Mouse (Mus musculus) stomach, embryonic 16.5 days (tissue): ENCODE data around the gene Rundc3a. TPM values are rescaled to one million over a fixed set of nuclear protein-coding genes. Genes with fewer than 3 reads are reported as not detected.

ENCODE experiments used
- ATAC-seq: fragments of 200-750 bp; cut with Nextera tagmentation; 2 replicates; pipeline ENCODE4 v1.8.0; 2017; ENCODE audit warnings: moderate number of reproducible peaks, moderate TSS enrichment; ENCODE audit not compliant: insufficient read depth, low FRiP score
- H3K27ac ChIP-seq: fragments of 300-500 bp; sonication (generic); 2 replicates; pipeline ENCODE4 v1.5.1; 2014; ENCODE audit warnings: low read length
- H3K27me3 ChIP-seq: fragments of 300-500 bp; sonication (generic); 2 replicates; pipeline ENCODE4 v1.6.1; 2014; ENCODE audit warnings: low read length, control low read depth, mixed read lengths; ENCODE audit not compliant: control insufficient read depth, insufficient read depth
- H3K36me3 ChIP-seq: fragments of 300-500 bp; sonication (generic); 2 replicates; pipeline ENCODE4 v1.6.1; 2014; ENCODE audit warnings: low read length; ENCODE audit not compliant: control insufficient read depth, insufficient read depth
- H3K4me1 ChIP-seq: fragments of 300-500 bp; sonication (generic); 2 replicates; pipeline ENCODE4 v1.6.1; 2014; ENCODE audit warnings: low read length, control low read depth, mixed read lengths; ENCODE audit not compliant: control insufficient read depth, insufficient read depth
- H3K4me2 ChIP-seq: fragments of 300-500 bp; sonication (generic); 2 replicates; pipeline ENCODE4 v1.6.1; 2014; ENCODE audit warnings: low read depth, low read length, mixed read lengths
- H3K4me3 ChIP-seq: fragments of 300-500 bp; sonication (generic); replicated peaks from 2 replicates; pipeline ENCODE4 v1.5.1; 2014; ENCODE audit warnings: mild to moderate bottlenecking, low read length
- H3K9ac ChIP-seq: fragments of 300-500 bp; sonication (generic); 2 replicates; pipeline ENCODE4 v1.6.1; 2014; ENCODE audit warnings: low read length
- H3K9me3 ChIP-seq: fragments of 300-500 bp; sonication (generic); replicated peaks from 2 replicates; pipeline ENCODE4 v1.6.1; 2016; ENCODE audit warnings: low read length, control low read depth; ENCODE audit not compliant: control insufficient read depth
- WGBS: fragments of 180-500 bp; shearing (Covaris S2); extraction: QIAGEN DNeasy Blood & Tissue Kit; methylation state at CpG from one replicate; pipeline ENCODE4 v1.1.7; 2014; 5-methylcytosine and 5-hydroxymethylcytosine counted together
- polyA plus RNA-seq: library from polyadenylated mRNA; unstranded; fragments of >200 nt; fragmentation: Nextera tagmentation; extraction: Ambion mirVana; gene quantifications from 2 replicates; pipeline ENCODE4 v1.2.1, GENCODE M21; 2015

Rundc3a gene
- polyA plus RNA-seq, result 6.8 and 7.6 TPM in 2 replicates

- H3K27ac ChIP-seq, result no peak within 1 kb of the TSS
- under 1% methylated on average over 34 of the region's 34 CpGs for WGBS
- peaks cover 19% of the 10 kb centered on the region for H3K4me1 ChIP-seq
- H3K9ac ChIP-seq, result peak within 1 kb of the TSS; percentile 55
- ATAC-seq, result peak; percentile 73
- H3K4me3 ChIP-seq, result peak within 1 kb of the TSS; percentile 47
- H3K9me3 ChIP-seq, result no peaks in the 10 kb centered on the region
- peak within 1 kb of the TSS; percentile 96 for H3K4me2 ChIP-seq
- H3K27me3 ChIP-seq, result no peaks in the 10 kb centered on the region; the same call in 1 of the 2 replicates
- no peaks in the 10 kb centered on the region for H3K36me3 ChIP-seq
Measured at GRCm38 (mm10) chr11:102393238-102393634, at the start of gene Rundc3a. Rundc3a (plus strand) TSS chr11:102393403.

- H3K27me3 ChIP-seq, result no peaks in the 10 kb centered on the region
- H3K9ac ChIP-seq, result no peak overlapping the region
- H3K9me3 ChIP-seq, result no peaks in the 10 kb centered on the region
- 83% methylated on average over 3 of the region's 3 CpGs for WGBS
- H3K27ac ChIP-seq, result no peak overlapping the region
- no peak overlapping the region for H3K4me2 ChIP-seq
- H3K4me3 ChIP-seq, result no peak overlapping the region
- H3K36me3 ChIP-seq, result no peaks in the 10 kb centered on the region
- no peaks in the 10 kb centered on the region for H3K4me1 ChIP-seq
- no peak for ATAC-seq
Measured at GRCm38 (mm10) chr11:102344458-102344857, 48.7 kb upstream of the Rundc3a start.

- H3K9me3 ChIP-seq, result no peaks in the 10 kb centered on the region
- H3K4me3 ChIP-seq, result no peak overlapping the region
- no peaks in the 10 kb centered on the region for H3K27me3 ChIP-seq
- no peak overlapping the region for H3K9ac ChIP-seq
- ATAC-seq, result no peak
- no peak overlapping the region for H3K4me2 ChIP-seq
- H3K36me3 ChIP-seq, result no peaks in the 10 kb centered on the region
- H3K4me1 ChIP-seq, result no peaks in the 10 kb centered on the region
- WGBS, result 63% methylated on average over 5 of the region's 5 CpGs
- H3K27ac ChIP-seq, result no peak overlapping the region
Measured at GRCm38 (mm10) chr11:102346926-102347325, 46.3 kb upstream of the Rundc3a start.

GRCm38 (mm10) chr11:102347683-102348082, 45.5 kb upstream of the Rundc3a start:
- H3K4me1 ChIP-seq, result no peaks in the 10 kb centered on the region
- no peak for ATAC-seq
- no peaks in the 10 kb centered on the region for H3K9me3 ChIP-seq
- no peak overlapping the region for H3K4me2 ChIP-seq
- no peaks in the 10 kb centered on the region for H3K36me3 ChIP-seq
- no peak overlapping the region for H3K9ac ChIP-seq
- H3K27ac ChIP-seq, result no peak overlapping the region
- no peak overlapping the region for H3K4me3 ChIP-seq
- no peaks in the 10 kb centered on the region for H3K27me3 ChIP-seq
- 73% methylated on average over 5 of the region's 5 CpGs for WGBS

- no peak overlapping the region for H3K4me3 ChIP-seq
- H3K36me3 ChIP-seq, result no peaks in the 10 kb centered on the region
- H3K9ac ChIP-seq, result no peak overlapping the region
- H3K27ac ChIP-seq, result no peak overlapping the region
- 92% methylated on average over 7 of the region's 7 CpGs for WGBS
- H3K4me2 ChIP-seq, result no peak overlapping the region
- no peaks in the 10 kb centered on the region for H3K4me1 ChIP-seq
- no peaks in the 10 kb centered on the region for H3K27me3 ChIP-seq
- no peak for ATAC-seq
- H3K9me3 ChIP-seq, result no peaks in the 10 kb centered on the region
Measured at GRCm38 (mm10) chr11:102348101-102348585, 45.1 kb upstream of the Rundc3a start.

GRCm38 (mm10) chr11:102348771-102349170, 44.4 kb upstream of the Rundc3a start:
- Histone ChIP-seq H3K27ac (no peak overlapping the region), H3K4me1 (no peaks in the 10 kb centered on the region), H3K9ac (no peak overlapping the region), H3K4me3 (no peak overlapping the region), H3K4me2 (no peak overlapping the region), H3K9me3 (no peaks in the 10 kb centered on the region), H3K36me3 (no peaks in the 10 kb centered on the region), H3K27me3 (no peaks in the 10 kb centered on the region)
- no peak for ATAC-seq
- 89% methylated on average over 11 of the region's 11 CpGs for WGBS

GRCm38 (mm10) chr11:102349189-102349954, 43.8 kb upstream of the Rundc3a start:
- H3K4me3 ChIP-seq, result no peak overlapping the region
- H3K36me3 ChIP-seq, result no peaks in the 10 kb centered on the region
- H3K27ac ChIP-seq, result no peak overlapping the region
- ATAC-seq, result no peak; the same call in 1 of the 2 replicates
- no peaks in the 10 kb centered on the region for H3K9me3 ChIP-seq
- no peaks in the 10 kb centered on the region for H3K4me1 ChIP-seq
- no peaks in the 10 kb centered on the region for H3K27me3 ChIP-seq
- 71% methylated on average over 3 of the region's 3 CpGs for WGBS
- no peak overlapping the region for H3K9ac ChIP-seq
- H3K4me2 ChIP-seq, result no peak overlapping the region

- no peaks in the 10 kb centered on the region for H3K4me1 ChIP-seq
- WGBS, result 80% methylated on average over 4 of the region's 4 CpGs
- ATAC-seq, result no peak
Measured at GRCm38 (mm10) chr11:102350416-102350815, 42.8 kb upstream of the Rundc3a start.

GRCm38 (mm10) chr11:102350981-102351523, 42.2 kb upstream of the Rundc3a start:
- Histone ChIP-seq H3K4me1 (no peaks in the 10 kb centered on the region), H3K36me3 (no peaks in the 10 kb centered on the region), H3K27ac (no peak overlapping the region), H3K9me3 (no peaks in the 10 kb centered on the region), H3K9ac (no peak overlapping the region), H3K4me3 (no peak overlapping the region), H3K4me2 (no peak overlapping the region), H3K27me3 (no peaks in the 10 kb centered on the region)
- no peak for ATAC-seq
- WGBS, result 86% methylated on average over 17 of the region's 17 CpGs

More at GRCm38 (mm10) chr11:102350416-102350815, 42.8 kb upstream of the Rundc3a start:
- no peak overlapping the region for H3K4me3 ChIP-seq
- no peak overlapping the region for H3K4me2 ChIP-seq
- H3K36me3 ChIP-seq, result no peaks in the 10 kb centered on the region
- no peaks in the 10 kb centered on the region for H3K9me3 ChIP-seq
- H3K27me3 ChIP-seq, result no peaks in the 10 kb centered on the region
- no peak overlapping the region for H3K27ac ChIP-seq
- H3K9ac ChIP-seq, result no peak overlapping the region
